Mouse (Mus musculus) R1 (cell line): ENCODE results near the gene Lipo3.
A peak's percentile ranks its signal among the peaks of the same experiment; 100 is the strongest.
"Not testable (repeated sequence)": the region's sequence is repeated elsewhere in the genome, so short reads cannot be mapped to it uniquely, and the experiment has no call there.

ENCODE experiments used
- DNase-seq: peaks from one replicate; pipeline ENCODE4 v3.0.0-alpha.2; 2018; ENCODE audit warnings: low read depth, low spot score

The Lipo3 gene

DNA sequence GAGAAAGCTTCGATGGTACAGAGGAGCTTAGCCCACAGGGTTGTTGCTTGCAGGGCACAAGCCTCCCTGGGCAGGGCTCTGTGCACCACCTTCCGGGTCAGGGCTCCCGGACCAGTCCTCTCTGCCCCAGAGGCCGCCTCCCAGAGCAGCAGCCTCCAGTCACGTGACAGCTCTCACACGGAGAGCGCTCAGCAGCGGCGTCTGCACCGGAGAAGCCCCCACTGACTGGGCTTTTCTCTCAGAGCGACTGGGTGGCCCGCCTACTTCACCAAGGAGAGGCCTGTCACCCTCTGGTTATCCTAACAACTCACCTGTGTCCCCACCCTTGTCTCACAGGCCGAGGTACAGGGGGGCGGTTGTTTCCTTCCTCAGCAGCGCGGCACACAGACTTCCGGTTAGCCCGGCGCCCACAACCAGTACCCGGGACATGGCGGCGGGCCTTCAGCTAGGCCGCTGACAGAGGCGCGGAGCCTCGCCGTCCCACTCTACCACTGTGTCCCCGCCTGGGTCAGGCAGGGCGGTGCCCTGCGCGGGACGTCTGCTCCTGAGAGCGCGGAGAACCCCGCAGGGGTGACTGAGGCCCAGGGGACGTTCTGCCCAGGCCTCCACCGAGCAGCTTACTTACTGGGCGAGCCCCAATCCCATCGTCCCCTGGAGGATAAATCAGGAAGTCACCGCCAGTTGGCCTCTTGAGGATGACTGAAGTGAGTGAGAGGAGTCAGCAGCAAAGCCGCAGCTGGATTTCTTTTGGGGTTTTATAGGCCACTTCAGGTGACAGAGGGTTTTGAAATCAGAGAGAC lies at the start of gene Lipo3:
TSS of gene Lipo3 (minus strand) at position 665 of the 800 bp plus-strand sequence.
- DNase-seq = peak; percentile 80

DNA sequence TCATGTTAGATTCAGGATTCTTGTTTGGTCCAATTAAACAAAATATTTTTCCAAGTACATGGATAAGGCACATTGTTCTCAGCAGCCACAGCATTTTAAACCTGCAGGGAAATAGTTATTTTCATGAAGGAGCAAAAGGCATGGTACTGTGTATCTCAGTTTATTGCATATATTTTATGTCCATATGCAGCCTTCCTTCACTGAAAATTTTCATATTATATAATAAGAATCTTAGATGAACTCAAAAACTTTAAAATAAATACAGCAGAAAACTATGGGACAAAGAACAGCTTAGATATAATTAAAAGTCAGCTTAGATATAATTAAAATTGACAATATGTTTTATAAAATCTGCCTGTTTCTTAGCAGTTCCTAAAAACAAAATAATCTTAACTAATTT lies 25.6 kb upstream of the Lipo3 start, which contains the start of gene Lipo1:
TSS of gene Lipo1 (minus strand) at position 101 of the 400 bp plus-strand sequence.
- not testable (repeated sequence) for DNase-seq

DNA sequence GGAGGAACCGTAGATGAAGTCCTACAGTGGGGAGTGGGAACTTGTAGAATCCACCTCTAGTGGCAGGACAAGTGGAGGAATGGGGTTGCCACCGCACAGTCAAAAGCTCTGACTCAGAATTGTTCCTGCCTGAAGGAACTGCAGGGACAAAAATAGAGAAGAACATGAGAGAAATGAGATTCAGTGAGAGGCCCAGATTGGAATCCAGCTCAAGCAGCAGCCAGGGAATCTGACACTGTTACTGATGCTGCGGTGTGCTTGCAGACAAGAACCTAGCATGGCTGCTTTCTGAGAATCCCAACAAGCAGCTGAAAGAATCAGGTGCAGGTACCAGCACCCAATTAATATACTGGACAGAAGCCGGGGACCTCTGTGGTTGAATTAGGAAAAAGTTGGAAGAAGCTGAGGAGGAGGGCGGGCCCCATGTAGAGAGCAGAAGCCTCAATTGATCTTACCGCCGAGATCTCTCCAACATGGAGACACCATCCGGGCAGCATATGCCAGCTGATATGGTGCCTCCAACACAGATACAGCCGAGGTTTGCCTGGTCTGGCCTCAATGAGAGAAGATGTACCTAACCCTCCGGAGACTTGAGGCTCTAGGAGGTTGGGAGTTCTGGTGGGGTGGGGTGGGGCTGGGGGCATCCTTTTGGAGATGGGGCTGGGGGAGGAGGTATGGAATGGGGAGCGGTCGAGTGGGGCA lies 25.0 kb upstream of the Lipo3 start:
- no peak for DNase-seq

DNA sequence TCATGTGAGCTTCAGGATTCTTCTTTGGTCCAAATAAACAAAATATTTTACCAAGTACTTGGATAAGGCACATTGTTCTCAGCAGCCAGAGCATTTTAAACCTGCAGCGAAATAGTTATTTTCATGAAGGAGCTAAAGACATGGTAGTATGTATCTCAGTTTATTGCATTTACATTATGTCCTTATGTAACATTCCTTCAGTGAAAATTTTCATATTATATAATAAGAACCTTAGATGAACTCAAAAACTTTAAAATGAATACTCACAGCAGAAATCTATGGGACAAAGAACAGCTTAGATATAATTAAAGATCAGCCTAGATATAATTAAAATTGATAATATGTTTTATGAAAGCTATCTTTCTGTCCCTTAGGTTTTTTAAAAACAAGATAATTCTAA lies 10.5 kb downstream of the Lipo3 start, which contains the start of gene Lipo2:
TSS of gene Lipo2 (minus strand) at position 101 of the 400 bp plus-strand sequence.
- DNase-seq = not testable (repeated sequence)

DNA sequence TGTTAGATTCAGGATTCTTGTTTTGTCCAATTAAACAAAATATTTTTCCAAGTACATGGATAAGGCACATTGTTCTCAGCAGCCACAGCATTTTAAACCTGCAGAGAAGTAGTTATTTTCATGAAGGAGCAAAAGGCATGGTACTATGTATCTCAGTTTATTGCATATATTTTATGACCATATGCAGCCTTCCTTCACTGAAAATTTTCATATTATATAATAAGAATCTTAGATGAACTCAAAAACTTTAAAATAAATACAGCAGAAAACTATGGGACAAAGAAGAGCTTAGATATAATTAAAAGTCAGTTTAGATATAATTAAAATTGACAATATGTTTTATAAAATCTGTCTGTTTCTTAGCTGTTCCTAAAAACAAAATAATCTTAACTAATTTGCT lies 136.6 kb downstream of the Lipo3 start, which contains the start of gene Gm8978:
TSS of gene Gm8978 (minus strand) at position 101 of the 400 bp plus-strand sequence.
- DNase-seq = not testable (repeated sequence)

DNA sequence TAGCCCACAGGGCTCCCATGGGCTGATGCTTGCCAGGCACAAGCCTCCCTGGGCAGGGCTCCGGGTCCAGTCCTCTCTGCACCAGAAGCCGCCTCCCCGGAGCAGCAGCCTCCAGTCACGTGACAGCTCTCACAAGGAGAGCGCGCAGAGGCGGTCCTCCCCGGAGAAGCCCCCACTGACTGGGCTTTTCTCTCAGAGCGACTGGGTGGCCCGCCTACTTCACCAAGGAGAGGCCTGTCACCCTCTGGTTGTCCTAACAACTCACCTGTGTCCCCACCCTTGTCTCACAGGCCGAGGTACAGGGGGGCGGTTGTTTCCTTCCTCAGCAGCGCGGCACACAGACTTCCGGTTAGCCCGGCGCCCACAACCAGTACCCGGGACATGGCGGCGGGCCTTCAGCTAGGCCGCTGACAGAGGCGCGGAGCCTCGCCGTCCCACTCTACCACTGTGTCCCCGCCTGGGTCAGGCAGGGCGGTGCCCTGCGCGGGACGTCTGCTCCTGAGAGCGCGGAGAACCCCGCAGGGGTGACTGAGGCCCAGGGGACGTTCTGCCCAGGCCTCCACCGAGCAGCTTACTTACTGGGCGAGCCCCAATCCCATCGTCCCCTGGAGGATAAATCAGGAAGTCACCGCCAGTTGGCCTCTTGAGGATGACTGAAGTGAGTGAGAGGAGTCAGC lies 172.0 kb downstream of the Lipo3 start:
- DNase-seq = peak; percentile 88

DNA sequence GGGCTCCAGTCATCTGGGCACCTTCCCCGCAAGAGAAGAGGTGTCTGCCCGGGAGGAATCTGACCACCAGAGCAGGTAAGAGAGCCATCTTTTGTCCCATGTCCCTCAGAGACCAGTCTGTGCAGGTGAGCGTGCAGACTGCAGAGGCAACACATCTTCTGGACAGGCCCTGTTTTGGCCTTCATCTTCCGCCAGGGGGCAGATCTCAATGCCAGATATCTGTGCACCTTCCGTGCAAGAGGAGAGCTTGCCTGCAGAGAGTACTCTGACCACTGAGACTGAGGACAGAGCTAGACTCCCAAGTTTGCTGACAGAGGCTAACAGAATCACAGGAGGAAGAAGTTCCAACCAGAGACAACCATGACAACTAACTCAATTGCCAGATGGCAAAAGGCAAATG lies 193.2 kb downstream of the Lipo3 start:
- DNase-seq = peak; percentile 56

DNA sequence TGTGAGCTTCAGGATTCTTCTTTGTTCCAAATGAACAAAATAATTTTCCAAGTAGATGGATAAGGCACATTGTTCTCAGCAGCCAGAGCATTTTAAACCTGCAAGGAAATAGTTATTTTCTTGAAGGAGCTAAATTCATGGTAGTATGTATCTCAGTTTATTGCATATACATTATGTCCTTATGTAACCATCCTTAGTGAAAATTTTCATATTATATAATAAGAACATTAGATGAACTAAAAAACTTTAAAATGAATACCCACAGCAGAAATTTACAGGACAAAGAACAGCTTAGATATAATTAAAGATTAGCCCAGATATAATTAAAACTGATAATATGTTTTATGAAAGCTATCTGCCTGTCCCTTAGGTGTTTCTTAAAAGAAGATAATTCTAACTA lies 244.1 kb downstream of the Lipo3 start, which contains the start of gene Lipo4:
TSS of gene Lipo4 (minus strand) at position 101 of the 400 bp plus-strand sequence.
- no peak for DNase-seq
